Comparison of ENCODE assay signal across 8 mouse cellular contexts in the genomic region with DNA sequence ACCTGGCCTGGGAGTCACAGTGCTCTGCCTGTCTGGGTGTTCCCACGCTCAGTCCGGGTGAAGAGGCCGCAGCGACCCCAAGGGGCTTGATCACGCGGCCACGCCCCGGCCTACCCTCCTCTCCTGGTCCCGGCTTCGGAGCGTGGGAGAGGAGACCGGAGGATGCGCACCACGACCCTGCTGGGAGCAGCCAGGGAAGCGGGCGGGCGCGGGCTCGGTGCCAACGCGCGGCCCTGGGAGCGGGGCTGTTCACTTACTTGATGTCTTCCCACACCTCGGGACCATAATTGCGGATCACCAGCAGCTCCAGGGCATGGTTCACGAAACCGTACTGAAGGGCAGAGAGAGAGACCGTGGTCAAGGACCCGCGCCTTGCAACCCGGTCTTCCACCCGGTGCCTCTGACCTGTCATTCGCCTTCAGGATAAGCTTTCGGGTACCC. TPM values are rescaled to one million over a fixed set of nuclear protein-coding genes. Genes with fewer than 3 reads are reported as not detected.
DNase-seq lines count a peak whose midpoint lies in the region; ATAC-seq lines count a peak whose summit lies in the region.

No protein-coding gene starts in this region.

- peak; percentile 44 for DNase-seq in adrenal gland, postnatal 25 days
- peak; percentile 60 for DNase-seq in embryo, embryonic 10.5 days (ENCODE audit: low spot score)
- DNase-seq in gastrocnemius, postnatal 36 days = peak; percentile 40
- DNase-seq in left cerebral cortex, adult 8-10 months (ENCODE audit: low spot score in 2 of 2) = peak; percentile 60 to 78
- DNase-seq in lung, postnatal 25 days (ENCODE audit: low spot score) = peak; percentile 39
- DNase-seq in right cerebral cortex, postnatal 10 days (ENCODE audit: low spot score in 2 of 2) = peak; percentile 84 to 87
- DNase-seq in adipocyte (ENCODE audit: low spot score) = no peak

- ATAC-seq in inflammation-experienced regulatory T-cells, adult 6 months = peak; percentile 6

- intact Hi-C loops in gastrocnemius, postnatal 36 days (cut with DNase I) = no loop called here

RNA-seq across cellular contexts. Expression of a gene that starts 0.7 kb away (rescaled TPM):
- total RNA-seq in adrenal gland, postnatal 25 days (2021) = 5.9 and 9.4 TPM in 2 replicates
- 1 to 10 TPM; 3.9 to 4.2 TPM for total RNA-seq in gastrocnemius, postnatal 36 days (2021)
- 1 to 10 TPM; 2.9 to 6.3 (median 4.3) TPM for polyA plus RNA-seq in inflammation-experienced regulatory T-cells, adult 6 months (2017; shearing (Covaris generic))
- 100 to 1,000 TPM; 163 to 193 (median 182) TPM for total RNA-seq in left cerebral cortex, adult 8-10 months (2022)

Comparison
In these comparisons a context has a peak if more than half of its experiments do, and no peak if none do; other contexts are left out.
1. RNA of a gene that starts 0.7 kb away (total RNA-seq): 163 to 193 TPM in left cerebral cortex, adult 8-10 months; 5.9 to 9.4 TPM in adrenal gland, postnatal 25 days and 3.9 to 4.2 TPM in gastrocnemius, postnatal 36 days; every median in the first group is over 10 times any median in the second.